Mouse (Mus musculus) megakaryocyte, embryonic 14.5 days (primary cell): Measurements from ENCODE around the gene Uri1.

Source experiments
- FLI1 ChIP-seq: IDR thresholded peaks from 2 replicates; pipeline ENCODE4 v1.6.1; 2012; ENCODE audit warnings: low read length, inconsistent platforms, mixed read lengths
- GATA1 ChIP-seq: IDR thresholded peaks from 3 replicates; pipeline ENCODE4 v1.6.1; 2012; ENCODE audit warnings: mixed read lengths, low read length, inconsistent platforms, borderline replicate concordance

DNA sequence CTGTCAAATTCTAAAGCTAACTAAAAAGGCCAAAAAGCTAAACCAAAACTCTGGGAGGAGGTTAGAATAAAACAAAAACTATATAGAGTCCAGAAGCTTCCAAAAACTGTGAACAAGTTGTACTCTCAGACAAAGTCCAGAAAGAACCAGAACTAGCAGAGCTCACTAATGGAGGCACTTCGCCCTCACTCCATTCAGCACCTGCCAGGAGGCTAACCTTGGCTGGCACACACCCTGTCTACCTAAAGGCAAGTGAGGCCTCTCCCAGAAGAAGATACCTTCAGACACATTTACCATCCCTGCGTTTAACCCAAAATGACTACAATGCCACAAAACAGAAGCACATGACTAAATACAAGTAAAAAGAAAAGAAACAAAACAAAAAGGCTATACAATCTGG is 20.9 kb downstream of the Uri1 start:
- TF ChIP-seq GATA1 = no peak
- no peak for TF ChIP-seq FLI1
